Mouse (Mus musculus) adrenal gland, postnatal 14 days (tissue): ENCODE data around the gene Gstt4. TPM values are rescaled to one million over a fixed set of nuclear protein-coding genes. Genes with fewer than 3 reads are reported as not detected.
"Not testable (repeated sequence)": the region's sequence is repeated elsewhere in the genome, so short reads cannot be mapped to it uniquely, and the experiment has no call there.

Source experiments
- DNase-seq: peaks from one replicate; pipeline ENCODE4 v3.0.0; 2021; ENCODE audit warnings: mixed read lengths
- total RNA-seq: library from RNA; stranded (reverse); gene quantifications from 2 replicates; pipeline ENCODE4 v1.2.3, GENCODE M21; 2021

Gstt4 gene
- total RNA-seq, 1 experiment from 2014 or later: 0.59 TPM

DNA sequence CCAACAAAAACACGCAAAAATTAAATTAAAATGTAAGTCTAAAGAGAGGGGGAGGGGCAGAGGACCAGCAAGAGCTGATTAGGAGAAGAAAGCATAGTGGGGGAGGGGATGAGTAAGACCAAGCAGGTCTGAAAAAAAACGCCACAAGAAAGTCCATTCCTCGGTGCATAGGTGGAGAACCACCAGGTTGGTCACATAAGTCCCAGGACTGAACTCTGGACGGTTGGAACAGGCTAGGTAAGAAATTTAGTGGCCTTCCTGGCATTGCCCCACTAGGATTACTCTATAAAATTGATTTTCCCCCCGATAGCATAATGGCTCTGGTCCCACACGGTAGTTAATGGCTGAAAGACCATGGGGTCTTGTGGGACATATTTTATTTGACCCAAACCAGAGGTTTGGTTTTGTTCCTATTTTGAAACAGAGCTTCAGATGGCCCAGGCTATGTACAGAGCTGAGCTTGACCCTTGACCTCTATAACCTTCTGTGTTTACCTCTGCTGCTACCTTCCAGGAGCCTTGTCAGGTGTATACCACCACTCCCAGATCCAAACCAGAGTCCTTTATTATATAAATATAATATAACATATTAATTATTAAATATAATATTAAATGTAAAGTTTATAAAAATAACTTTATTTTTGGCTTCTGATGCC is 33.1 kb downstream of the Gstt4 start:
- DNase-seq: no peak

DNA sequence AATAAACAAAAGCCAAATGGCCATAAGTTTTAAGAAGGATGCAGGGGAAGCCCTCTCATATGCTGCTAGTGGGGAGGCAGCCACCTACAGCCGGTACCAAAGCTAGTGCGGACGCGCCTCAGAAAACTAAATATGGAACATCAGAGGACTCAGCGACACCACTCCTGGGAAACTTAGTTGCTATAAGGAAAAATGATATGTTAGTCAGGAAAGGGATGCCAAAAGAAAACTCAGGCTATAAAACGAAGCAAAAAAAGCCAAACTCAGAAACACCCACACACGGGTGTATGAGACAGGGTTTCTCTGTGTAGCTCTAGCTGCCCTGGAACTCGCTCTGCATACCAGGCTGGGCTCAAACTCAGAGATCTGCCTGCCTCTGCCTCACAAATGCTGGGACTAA is 34.1 kb downstream of the Gstt4 start:
- no peak for DNase-seq

DNA sequence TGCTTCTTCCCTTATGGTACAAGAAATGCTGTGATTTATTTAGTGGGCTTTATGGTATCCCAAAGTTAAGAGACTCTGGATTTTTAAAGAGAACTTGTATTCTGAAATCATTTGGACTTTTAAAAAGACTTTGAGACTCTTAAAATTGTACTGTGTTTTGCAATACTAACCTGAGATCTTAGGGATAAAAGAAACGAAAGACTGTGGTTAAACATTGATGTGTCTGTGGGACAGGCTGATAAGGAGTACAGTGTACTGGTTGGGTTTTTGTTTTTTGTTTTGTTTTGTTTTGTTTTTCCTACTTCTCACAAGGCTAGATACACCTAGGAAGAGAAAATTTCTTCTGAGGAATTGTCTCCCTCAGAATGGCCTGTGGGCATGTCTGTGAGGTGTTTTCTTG is 36.9 kb downstream of the Gstt4 start:
- no peak for DNase-seq

DNA sequence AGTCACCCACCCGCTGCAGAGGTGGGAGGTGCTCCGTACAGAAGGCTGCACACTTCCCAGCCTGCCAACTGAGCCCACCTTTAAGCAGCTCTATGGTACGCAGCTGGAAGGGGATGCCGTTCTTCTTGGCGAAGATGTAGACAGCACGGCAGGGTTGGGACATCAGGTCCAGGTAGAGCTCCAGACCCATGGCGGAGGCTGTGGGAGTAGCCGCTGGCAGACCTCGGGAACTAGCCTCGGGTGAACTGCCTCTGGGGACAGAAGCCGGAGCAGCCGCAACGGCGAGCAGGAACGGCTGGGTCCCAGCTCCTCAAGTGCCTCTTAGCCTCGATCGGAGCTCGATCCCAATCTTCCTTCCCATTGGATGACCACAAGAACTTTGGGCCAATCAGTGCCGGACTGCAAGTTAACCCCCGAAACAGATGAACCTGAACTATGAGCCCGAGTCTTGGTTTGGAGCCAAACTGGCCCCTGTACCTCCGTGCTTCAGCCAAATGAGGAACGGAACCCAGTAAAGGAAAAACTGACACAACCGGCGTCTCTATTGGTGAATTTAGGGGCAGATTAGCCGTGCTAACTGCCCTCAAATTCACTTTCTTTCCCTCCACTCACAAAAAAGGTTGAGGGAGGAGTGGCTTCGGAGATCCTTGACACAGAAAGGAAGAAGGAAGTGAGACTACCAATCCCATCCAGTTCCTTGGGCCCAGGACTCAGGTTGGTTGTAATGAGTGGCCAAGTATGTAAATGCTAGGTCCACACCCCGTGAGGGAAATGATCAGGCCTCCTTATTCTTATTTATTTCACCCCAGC is 41.4 kb downstream of the Gstt4 start, which contains the start of the genes Gm20441 and Gstt3:
Gene Gm20441, minus strand, starts transcription at position 186 of the 810 bp plus-strand sequence.
Gene Gstt3, minus strand, starts transcription at position 646 of the 810 bp plus-strand sequence.
- peak; percentile 84 for DNase-seq

DNA sequence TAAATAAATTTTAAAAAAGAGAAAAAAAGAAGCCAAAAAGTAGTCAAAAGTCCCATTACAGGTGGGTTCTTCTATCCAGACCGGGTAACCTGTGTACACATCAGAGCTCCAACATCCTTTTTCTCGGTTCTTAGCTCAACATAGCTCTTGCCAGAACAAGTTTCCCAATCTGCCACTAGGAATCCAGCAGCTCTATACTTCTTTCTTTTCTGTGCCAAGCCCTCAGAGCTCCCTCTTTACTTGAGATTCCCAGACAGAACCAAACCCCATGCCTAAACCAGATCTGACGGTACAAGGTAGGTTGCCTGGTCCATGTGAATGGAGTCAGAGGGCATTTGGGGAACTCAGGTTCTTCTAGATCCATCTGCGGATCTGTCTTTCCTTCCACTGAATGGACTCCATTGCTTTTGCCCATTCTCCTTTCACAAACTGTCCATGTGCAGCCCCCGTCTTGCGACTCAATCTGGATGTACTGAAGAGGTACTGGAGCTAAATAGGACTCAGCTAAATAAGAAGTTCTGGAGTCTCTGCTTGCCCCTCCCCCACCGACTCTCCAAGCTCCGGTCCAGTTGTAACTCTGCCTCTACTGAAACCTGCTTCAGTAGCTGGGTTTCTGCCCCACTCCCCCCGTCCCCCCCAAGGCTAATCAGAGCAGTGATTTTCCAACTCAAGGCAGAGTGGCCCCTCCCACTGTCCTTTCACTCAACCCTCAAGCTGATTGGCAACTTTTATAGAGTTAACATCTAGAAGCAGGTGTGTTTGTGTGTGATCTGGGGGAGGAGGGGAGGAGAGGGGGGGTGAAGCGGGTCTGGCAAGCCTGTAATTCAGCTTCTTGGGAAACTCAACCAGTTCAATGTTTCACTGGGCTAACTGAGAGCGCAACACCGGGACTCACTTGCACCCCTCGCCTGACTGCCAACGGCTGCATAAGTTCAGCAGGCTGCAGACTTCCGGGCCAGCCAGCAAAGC is 42.9 kb downstream of the Gstt4 start:
- DNase-seq: peak; percentile 30

DNA sequence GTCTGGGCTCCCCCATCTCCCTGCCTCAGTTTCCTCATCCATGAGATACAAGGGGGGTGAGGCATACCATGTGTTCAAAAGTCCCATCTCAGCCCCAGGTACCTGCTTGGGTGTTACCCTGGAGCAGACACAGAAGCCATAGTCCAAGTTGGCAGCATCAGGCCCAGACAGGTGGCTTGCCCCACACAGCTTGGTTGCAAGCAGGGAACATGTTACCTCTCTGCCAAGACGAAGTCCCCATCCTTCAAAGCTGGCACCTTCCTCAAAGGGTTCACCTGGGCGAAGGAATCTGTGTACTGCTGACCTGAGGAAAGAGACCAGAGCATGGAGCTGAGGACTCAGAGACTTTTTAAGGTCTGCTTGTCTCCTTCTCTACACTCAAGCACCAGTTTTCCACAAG is 44.5 kb downstream of the Gstt4 start:
- DNase-seq: no peak

DNA sequence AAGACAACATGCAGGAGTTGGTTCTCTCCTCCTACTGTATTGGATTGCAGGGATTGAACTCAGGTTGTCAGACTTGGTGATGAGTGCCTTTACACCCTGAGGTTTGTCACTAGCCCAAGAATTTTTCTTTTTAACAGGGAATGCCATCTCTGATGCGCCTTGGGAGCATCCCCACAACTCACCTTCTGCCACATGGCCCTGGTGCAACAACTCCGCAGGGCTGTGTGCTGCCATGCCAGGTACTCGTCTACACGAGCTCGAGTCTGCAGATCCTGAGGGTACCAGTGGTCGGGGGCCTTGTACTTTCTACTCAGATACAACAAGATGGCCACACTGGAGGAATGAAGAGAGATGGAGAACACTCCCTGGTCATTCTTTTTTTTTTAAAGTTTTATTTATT is 45.8 kb downstream of the Gstt4 start:
- DNase-seq: no peak

DNA sequence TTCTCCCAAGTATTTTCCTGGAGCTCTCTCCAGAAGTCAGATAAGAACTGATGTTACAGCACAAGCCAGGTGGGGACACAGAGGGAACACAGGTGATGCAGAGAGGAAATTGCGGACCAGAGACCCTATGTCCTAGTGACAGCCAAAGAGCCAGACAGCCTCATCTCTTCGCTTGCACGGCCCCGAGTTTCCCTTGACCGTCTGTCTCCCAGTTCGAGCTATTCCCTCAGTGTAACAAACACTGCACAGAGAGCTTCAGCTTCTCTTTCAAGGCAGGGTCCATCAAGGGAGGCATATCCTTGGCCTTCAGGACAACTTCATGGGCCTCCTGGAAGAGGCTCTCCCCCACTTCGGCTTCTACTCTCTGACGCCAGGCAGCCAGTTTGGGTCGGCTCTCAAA is 47.8 kb downstream of the Gstt4 start:
- no peak for DNase-seq

DNA sequence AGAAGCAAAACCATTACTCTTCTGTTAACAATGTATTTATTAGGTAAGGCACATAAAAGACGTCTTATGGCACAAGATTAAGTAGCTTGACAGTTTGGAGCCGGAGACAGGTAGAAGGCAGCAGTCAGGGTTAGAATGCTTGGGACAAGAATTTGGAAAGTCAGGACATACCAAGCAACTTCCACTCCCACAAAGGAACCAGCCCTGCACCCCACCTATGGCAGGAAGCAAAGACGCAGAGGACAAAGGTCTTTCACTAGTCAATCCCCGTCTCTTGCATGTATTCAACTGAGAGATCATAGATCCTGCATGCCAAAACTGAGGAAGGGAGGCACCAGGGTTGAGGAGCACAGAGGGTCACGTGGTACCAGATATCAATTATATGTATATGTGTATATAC is 48.2 kb downstream of the Gstt4 start:
- DNase-seq: no peak

DNA sequence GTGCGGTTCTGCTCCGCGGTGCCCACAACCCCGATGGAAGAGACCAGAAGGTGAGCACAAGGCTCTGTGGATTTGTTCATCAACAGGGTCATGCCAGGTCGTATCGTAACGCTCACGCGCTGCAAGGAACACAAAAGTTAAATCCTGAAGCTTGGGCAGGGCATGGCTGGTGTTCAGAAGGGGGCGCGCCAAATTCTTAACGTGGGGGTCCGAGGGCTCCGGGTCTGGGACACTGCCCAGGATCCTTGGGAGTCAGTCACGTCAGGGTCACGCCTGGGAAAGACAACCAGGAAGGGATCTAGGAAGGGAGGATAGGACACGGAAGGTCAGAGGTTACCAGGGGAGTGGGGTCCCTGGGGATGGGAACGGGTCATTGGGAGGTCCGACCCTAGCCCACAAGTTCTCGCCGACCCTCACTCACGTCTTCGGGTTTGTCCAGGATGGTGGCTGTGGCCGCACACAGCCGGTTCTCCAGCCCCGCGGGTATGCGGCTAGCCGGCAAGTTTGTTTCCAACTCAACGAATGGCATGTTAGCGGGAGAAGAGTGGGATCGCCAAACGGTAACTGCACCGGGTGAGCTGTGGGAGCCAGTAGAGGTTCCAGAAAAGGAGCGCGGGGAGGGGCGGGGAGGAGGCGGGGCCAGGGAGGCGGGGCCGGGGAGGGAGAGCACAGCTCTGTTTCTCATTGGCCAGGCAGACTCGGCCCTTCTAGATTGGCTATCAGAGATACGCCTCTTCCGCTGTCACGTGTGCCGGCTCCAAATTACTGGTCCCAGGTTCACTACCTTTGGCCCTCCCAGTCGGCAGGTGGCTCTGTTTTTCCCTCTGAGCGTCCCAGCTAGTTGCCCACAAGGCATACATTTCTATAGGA is 49.3 kb downstream of the Gstt4 start, which contains the start of gene Ddt:
Gene Ddt, minus strand, starts transcription at position 620 of the 870 bp plus-strand sequence.
- peak; percentile 95 for DNase-seq

DNA sequence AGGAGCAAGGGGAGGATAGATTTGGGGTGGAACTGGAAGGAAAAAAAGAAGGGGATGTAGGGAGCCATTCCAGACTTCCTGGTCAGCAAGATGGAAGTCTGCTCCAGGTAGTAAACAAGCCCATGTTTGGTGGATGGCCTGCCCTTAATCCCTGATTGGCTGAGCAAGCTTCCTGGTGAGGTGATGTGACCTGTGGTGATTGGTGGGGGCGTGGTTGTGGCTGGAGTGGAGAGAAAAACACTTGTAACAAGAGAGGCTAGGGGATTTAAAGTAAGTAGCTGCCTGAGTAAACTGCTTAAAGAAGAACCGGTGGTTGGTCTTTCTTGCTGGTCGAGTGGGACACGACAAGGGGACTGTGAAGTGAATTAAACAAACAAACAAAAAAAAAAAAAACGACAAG is 54.6 kb downstream of the Gstt4 start:
- DNase-seq: not testable (repeated sequence)

DNA sequence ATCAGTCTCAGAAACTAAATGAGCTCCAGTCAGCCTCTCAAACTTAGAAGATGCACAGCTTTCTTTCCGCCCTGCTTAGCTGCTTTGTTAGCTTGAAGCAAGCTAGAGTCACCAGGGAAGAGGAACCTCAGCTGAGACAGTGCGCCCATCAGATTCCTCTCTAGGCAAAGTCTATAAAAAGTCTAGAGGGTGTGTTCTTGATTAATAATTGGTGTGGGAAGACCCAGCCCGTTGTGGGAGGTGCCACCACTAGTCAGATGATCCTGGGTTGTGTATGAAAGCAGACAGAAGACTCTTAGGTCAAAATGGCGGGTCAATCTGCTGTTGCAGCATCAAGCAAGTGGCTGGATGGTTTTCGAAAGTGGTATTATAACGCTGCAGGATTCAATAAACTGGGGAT is 55.5 kb downstream of the Gstt4 start:
- no peak for DNase-seq

Other genes with a start within 250 kb of the Gstt4 start
- 6.2 and 8.0 TPM in 2 replicates for gene Ggt5, start 233.2 kb downstream of the Gstt4 start, total RNA-seq
- gene Susd2, start 178.5 kb downstream of the Gstt4 start, total RNA-seq: 6.0 and 12.2 TPM in 2 replicates
- 34.2 and 36.2 TPM in 2 replicates for gene Cabin1, start 58.2 kb downstream of the Gstt4 start, total RNA-seq
- 210 and 231 TPM in 2 replicates for gene Ddt, start 49.1 kb downstream of the Gstt4 start, total RNA-seq
- gene Gm20441, start 41.6 kb downstream of the Gstt4 start, total RNA-seq: not detected in 2 replicates
- 20.2 and 21.2 TPM in 2 replicates for gene Gstt3, start 41.1 kb downstream of the Gstt4 start, total RNA-seq
- gene Gstt1, start 24.0 kb downstream of the Gstt4 start, total RNA-seq: 69.1 and 93.9 TPM in 2 replicates
- 33.3 and 40.9 TPM in 2 replicates for gene Gstt2, start 14.9 kb upstream of the Gstt4 start, total RNA-seq
- 259 and 296 TPM in 2 replicates for gene Mif, start 37.7 kb upstream of the Gstt4 start, total RNA-seq
- gene Derl3, start 70.9 kb upstream of the Gstt4 start, total RNA-seq: 1.8 and 1.9 TPM in 2 replicates
- gene Smarcb1, start 99.1 kb upstream of the Gstt4 start, total RNA-seq: 75.0 and 79.3 TPM in 2 replicates
- 1,334 and 1,341 TPM in 2 replicates for gene Chchd10, start 110.6 kb upstream of the Gstt4 start, total RNA-seq
- 7.9 and 8.6 TPM in 2 replicates for gene Mmp11, start 114.0 kb upstream of the Gstt4 start, total RNA-seq
- gene Gm867, start 118.1 kb upstream of the Gstt4 start, total RNA-seq: 0.85 TPM in 1 of 2 replicates, not detected in the other
- 1.7 and 2.2 TPM in 2 replicates for gene Vpreb3, start 120.5 kb upstream of the Gstt4 start, total RNA-seq
- not detected in 2 replicates for gene Gm5134, start 132.0 kb upstream of the Gstt4 start, total RNA-seq
- gene Zfp280b, start 210.1 kb upstream of the Gstt4 start, total RNA-seq: 8.8 and 11.5 TPM in 2 replicates